Mouse (Mus musculus) cortical plate, adult 2 months (tissue): ENCODE results near the gene Atf5.

Source experiments
- CTCF ChIP-seq: fragments of 200-500 bp; IDR thresholded peaks from 2 replicates; pipeline ENCODE4 v1.5.1; 2011; ENCODE audit warnings: mild to moderate bottlenecking, control low read depth, low read length; ENCODE audit not compliant: insufficient read depth; ENCODE audit errors: extremely low read depth
- POLR2A ChIP-seq: fragments of 200-500 bp; IDR thresholded peaks from 2 replicates; pipeline ENCODE4 v1.6.1; 2011; ENCODE audit warnings: mild to moderate bottlenecking, low read length, control low read depth; ENCODE audit not compliant: insufficient read depth; ENCODE audit errors: extremely low read depth

GRCm38 (mm10) chr7:44850146-44850545 is 33.7 kb upstream of the Atf5 start:
- peak; percentile 44; the same call in 1 of the 2 replicates for TF ChIP-seq POLR2A
- no peak for TF ChIP-seq CTCF
